Mouse (Mus musculus): ENCODE data around the gene Robo2.

Robo2 gene

DNA sequence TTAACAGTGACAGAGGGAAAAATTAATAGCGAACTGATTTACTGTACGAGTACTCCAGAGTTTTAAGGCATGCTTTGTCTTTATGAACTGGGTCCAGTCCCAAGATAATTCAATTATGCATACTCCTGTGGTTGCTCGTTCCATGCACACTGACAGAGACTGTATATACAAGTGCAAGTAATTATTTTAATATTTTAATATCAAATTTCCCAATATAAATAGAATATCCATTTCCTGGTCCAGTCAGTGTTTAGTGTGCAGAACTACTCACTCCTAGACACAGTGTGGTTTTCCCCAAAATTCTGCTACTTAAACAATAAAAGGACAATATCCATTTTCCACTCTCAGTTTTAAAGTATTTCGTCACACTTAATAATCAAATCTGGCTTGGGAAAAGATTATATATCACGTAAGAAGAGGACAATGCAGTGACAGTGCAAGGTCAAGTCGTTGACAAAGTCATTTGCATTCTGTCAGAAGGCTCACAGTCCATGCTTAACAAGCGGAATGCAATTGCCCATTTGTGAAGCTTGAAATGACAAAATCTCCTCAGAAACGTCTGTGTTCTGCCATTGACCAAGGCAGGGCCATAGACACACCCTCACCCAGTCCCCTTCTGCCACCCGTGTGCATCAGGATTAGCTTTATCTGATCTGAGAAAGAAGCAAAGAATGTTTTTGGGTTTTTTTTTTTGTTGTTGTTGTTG lies 89.8 kb downstream of the Robo2 start:
- in situ Hi-C loops (cut with MseI, MboI): no loop called here

DNA sequence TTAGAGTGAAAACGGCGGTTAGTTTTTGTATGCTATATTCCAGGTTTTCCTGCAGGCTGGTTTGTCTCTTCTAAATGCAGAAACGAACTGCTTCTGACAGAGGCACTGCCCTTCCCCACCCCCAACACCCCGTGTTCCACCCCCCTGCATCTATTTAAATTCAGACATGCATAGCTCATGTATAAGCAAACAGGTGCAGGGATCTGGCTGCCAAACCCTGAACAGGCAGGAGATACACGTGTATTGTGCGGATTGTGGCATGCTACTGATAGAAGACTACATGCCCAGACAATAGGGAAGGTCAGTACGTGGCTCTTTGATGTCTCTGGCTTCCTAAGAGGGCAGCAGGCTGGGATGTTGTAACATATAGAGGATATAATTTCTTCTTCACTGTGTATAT lies 95.5 kb downstream of the Robo2 start:
- in situ Hi-C loops (cut with MseI, MboI): no loop called here

DNA sequence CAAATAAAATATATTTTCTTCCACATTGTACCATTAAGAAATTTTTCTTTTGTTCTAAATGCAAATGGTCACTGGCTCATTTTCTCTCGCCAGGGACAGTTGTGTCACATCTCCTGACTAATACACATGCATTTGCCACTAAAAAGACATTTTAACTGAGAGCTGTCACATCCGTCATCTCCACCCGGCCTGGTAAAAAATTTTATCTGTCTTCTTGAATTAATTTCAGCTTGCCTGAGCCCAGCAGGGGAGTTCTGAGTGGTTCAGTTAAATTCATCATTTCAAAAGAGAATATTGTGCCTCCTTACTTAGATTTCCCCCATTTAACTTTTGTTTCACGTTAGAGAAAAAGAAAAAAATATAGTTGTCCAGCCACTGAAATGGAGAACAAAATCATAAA lies 98.4 kb downstream of the Robo2 start:
- in situ Hi-C loops (cut with MseI, MboI): no loop called here

DNA sequence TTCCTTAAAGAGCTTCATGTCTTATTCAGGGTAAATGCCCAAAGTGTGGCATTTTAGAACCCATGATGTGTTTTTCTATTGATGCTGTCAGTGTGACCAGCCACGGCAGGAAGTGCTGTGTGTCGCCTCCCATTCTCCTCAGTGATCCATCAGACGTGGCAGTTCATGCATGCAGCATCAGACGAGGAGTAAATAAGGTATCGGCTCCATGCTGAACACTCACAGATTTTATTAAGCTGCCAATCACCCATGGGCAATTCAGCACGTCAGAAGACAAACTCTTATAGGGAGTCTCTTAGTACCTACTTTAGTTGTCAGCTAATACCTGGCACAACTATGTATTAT lies 104.1 kb downstream of the Robo2 start:
- in situ Hi-C loops (cut with MseI, MboI): no loop called here

DNA sequence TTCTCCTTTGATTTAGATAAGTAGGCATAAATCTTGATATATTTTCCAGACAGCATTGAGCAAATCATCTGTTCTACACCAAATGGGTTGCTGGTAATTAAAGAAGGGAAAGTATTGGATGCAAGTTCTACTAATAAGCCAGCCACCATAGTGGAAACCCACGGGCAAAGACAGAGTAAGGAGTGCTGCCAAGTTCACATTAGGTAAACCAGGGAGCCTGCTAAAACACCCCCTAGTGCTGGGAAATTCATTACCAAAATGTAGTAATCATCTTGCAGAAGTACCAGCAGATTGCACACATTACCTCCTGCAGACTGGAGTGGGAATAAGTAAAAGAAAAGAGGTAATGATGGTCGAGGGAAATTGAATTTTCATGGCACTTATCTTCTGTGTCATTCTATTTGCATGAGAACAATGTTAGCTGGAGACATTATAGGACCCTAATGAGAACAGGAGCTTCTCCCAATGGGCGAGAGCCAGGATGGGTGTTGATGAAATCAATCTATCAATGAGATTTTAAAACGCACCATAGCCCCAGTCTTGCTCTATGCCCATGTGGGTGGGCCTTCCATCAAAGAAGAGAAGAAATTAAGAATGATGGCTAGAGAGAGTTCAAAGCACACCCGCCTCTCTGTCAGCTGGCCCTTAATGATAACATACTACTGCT lies 104.6 kb downstream of the Robo2 start:
- in situ Hi-C loops (cut with MseI, MboI): no loop called here

DNA sequence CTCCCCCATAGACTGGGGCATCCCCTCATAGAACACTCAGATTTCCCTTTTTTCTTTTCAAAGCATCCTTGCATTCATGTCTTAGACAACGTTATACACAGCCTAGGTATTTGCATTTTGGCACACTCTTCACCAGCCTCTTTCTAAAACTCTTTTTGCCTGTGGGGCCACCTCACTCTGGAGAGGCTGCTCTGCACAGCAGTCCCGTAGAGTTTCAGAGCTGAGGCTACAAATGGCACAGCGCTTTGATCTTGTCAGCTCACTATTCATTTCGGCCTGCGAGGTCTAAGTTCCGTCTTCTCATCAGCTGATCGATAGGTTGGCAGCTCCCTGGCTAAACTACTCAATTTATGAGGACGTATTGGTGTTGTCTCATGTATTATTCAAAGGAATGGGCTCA lies 123.7 kb downstream of the Robo2 start:
- in situ Hi-C loops (cut with MseI, MboI): no loop called here

DNA sequence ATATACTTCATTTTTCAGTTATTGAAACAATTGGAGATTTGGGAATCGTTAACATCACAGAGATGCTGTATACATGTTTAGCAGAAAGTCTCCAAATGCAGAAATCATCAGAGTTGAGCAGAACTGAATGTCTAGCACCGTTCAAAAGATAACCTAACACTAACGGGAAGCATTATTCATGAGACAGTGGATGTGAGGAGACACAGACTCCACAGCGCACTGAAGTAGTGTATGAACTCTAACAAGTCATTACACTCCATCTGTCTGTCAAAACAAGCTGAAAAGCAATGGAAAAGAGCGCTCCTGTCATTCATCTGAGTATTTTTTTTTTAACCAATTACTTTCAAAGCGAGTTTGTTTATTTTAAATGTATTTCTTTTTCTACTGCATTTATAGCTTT lies 129.1 kb downstream of the Robo2 start:
- in situ Hi-C loops (cut with MseI, MboI): no loop called here

DNA sequence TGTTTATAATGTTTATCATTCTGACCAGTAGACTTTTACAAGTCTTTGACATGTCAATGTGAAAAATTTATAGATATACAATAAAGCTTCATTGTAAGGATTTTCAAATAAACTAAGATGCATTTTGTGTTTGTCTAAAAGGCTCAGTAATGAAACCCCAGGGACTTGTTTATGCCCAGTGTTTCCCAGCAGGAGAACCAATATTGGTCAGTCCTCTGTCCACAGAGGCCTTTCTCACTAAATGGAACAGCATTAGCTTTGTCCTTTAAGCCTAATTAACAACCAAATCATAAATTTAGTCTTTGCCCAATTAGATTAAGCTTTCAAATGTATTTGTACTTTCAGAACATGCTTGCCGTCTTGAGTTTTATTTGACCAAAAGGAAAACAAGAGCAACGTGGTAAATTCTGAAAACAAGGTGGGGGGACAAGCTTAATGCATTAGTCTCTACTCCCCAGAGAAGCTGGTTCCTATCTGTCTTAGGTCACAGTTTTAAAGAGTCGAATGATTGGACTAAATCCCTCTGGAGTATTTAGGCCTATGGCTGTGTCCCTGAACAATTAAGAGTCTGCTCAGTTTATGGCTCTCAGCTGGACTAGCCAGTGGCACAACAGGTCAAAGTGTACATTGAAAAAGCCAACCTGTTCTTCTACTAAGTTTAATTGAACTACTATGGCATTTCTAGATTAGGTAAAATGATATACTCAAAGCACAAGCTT lies 134.6 kb downstream of the Robo2 start:
- in situ Hi-C loops (cut with MseI, MboI): no loop called here

DNA sequence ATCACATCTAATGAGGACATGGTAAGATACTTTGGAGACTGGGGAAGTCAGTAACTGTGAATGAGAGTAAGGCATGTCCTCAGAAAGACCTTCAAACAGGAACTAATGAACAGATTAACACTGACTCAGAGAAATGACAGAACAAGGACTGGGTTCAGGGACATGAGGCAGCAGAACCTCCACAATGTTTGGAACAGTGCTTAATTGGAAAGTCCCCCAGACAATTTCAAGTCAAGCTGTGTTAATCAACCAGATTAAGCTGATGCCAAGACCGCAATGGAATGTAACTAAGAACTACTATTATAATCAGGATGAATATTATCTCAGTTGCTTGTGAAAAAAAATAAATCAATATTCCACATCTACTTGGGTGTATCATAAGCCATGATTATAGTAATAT lies 137.0 kb downstream of the Robo2 start:
- in situ Hi-C loops (cut with MseI, MboI): no loop called here

DNA sequence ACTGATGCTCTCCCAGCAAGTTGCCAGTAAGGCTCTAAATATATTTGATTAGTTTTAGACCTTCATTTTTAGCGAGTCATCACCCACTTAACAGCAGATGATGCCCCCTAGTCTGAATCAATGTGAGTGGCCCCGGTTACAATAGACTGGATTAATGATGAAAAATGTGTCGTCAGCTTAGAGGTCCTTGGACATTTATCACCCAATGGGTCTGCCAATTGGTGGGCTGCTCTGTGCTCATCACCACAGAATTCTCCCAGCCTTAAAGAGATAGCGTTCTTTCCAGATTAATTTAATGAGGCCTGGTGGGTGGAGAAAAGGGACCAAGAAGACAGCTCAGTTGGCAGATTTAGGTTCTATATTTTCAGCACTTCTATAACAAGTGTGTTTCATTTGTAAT lies 138.6 kb downstream of the Robo2 start:
- in situ Hi-C loops (cut with MseI, MboI): no loop called here

DNA sequence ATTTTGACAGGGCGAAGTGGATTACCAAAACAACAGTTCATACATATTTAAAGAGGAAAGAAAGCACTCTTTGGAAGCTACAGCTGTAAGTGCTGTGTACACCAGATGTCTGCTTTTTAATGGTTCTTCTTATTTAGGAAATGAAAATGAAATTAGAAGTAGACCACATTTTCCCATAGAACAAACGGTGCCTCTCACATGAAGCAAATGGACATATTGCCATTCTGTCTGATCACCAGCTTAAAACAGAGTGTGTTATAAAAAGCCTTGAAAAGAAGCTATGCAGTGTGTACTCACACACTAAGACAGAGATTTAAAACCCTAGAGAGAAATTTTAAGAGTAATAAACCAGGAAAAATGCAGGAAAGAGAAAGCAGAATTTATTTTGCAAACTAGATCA lies 153.4 kb downstream of the Robo2 start:
- in situ Hi-C loops (cut with MseI, MboI): no loop called here

DNA sequence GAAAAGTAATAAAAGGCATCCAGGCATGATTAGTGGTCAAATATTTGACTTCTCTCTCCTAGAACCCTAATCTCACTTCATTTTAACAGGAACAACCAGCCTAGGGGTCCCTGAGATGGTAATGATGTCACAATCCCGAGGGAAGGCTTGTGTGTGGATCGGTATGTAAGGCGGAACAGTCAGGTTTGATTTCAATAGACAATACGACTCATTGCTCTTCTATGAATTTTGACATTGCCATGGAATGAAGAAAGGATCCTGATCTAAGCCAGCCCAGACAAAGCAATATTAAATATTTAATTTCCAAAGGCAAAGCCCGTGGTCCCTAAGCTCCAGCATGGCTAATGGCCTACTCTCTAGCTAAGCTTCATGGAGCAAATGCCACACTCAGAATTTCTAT lies 167.2 kb downstream of the Robo2 start:
- in situ Hi-C loops (cut with MseI, MboI): loop anchor here in 1 of 2 experiments (25.0 kb wide), 1 partner anchor 393 kb away; no protein-coding TSS in a partner anchor

DNA sequence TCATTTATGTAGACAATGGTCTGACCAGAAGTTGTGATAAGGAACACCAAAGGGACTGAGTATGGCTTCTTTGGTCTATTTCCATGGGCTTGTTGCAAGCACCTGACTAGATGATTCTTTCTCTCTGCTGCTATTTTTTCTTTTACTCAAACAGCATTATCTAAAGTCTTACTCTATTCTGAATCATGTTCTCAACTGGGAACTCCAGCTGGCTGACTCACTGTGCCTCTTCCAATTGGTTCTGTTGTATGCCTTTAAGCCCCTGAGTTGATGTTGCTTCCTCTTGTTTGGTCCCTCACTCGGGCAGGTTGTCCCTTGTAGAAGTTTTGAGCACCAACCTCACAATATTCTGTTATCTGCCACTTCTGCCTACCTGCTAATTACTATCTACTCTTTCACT lies 170.1 kb downstream of the Robo2 start:
- in situ Hi-C loops (cut with MseI, MboI): loop anchor here in 1 of 2 experiments (25.0 kb wide), 1 partner anchor 396 kb away; no protein-coding TSS in a partner anchor

DNA sequence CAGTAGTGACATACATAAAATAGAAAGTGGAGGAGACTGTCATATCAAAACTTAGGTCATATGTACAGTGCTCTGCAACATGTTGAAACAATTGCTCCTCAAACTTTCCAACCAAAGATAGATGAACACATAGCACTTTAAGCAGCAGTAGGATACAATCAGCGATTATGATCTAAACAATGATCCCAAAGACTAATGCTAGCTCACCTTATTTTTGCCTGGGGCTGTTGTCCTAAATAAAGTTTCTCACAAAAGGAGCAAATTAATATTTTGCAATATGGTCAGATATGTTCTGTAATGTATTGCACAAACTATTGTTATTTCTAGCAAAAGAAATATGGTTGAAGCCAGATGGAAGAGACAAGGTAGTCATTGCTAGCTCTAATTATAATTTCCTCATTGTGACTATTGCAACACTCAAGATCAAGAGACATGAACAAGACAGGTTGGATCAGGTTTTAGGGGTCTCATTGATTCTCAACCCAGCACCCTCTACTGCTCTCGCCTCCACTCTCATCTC lies 174.2 kb downstream of the Robo2 start:
- in situ Hi-C loops (cut with MseI, MboI): loop anchor here in 1 of 2 experiments (25.0 kb wide), 1 partner anchor 400 kb away; no protein-coding TSS in a partner anchor

DNA sequence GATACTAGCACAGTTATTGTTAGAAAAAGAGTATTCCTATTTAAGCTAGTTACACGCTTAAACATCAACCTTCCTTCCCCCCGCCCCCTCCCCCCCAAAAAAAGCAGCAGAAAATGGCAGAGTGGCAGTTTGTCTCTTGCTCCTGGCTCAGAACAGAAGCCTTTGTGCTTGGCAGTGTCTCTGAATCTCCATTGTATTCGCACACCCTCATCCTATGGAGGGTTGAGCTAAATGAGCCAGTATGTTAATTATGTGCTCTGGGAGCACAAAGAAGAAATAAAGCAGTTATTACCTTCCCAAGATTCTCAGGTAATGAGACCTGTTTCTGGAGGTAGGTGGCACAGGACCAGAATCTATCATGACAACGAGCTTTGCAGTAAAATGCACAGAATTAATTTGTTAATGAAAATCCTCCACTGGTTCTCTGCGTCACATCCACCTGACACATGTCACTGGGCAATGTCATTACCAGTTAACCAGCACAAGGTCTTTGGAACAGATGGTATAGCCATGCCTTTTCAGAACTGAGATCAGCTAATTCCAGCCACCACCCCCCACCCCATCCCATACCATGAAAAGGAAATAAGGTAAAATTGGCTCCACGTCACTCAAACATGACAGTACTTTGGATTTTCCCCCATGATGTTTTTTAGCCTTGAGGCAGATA lies 177.1 kb downstream of the Robo2 start:
- in situ Hi-C loops (cut with MseI, MboI): loop anchor here in 1 of 2 experiments (25.0 kb wide), 1 partner anchor 403 kb away; no protein-coding TSS in a partner anchor

DNA sequence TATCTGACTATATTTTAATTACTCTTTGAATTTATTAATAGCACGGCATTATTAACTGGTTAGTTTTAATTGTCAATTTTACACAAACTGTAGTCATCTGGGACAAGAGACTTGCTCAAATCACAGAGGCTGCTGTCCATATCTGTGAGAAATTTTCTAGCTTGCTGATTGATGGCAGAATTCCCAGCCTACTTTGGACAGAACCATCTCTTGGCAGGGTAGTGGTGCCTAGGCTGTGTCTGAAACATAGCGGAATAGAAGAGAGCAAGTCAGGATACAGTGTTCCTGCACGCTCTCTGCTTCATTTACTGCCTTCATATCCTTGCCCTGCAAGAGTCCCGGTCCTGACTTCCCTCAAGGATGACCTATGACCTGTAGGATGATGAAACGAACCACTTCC lies 178.0 kb downstream of the Robo2 start:
- in situ Hi-C loops (cut with MseI, MboI): loop anchor here in 1 of 2 experiments (25.0 kb wide), 1 partner anchor 404 kb away; no protein-coding TSS in a partner anchor

DNA sequence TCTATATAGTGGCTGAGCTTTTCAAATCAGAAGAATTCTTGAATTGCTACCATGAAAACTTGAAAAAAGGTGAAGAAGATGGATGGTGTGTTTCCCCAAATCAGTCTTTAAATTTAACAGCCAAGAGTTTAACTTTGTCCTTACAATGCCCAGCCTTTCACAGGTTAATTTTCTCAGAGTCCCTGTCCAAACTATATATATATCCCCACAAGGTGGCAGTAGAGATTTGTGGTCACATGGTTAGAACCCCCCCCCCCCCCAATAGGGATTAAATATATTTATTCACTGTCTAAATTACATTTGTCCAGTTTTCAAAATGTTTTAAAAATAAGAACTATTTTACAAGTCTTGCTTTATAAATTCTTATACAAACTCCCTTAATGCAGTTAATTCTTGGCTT lies 184.3 kb downstream of the Robo2 start:
- in situ Hi-C loops (cut with MseI, MboI): loop anchor here in 1 of 2 experiments (25.0 kb wide), 1 partner anchor 410 kb away; no protein-coding TSS in a partner anchor

DNA sequence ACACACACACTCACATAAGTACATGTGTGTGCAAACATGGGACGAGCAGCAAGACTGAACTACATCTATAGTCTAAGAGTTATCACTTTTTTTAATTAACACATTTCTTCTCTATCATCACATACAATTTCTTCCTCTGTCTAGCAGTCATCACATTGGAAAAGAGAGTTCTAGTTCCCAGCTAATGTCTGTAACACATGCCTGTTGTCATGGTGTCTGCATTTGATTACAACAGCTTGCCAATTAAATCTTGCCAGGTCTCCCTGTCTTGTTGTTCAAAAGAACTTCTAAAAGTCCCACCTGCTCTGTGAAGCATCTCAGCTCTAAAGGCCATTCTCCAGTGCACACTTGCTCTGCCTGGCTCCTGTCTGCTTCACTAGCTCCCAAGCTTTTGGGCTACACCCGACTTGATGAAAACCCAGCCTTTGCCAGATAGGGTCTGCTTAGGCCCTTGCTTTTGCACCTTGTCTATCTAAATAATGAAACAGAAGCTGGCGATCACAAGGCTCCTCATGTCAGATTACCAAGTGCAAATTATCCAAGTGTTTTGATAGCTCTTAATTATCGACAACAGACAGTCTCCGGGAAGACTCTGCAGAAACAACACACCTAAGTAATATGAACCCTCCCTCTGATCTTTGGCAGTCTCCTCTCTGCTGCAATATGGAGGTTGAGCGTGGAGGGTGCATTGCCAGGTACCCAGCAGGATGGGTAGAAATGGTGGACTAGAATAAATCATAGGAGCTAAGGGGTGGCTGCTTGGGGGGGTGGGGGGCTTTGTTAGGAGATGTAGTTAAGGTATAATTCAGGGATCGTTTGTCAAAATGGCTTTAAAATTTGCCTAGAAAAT lies 186.0 kb downstream of the Robo2 start:
- in situ Hi-C loops (cut with MseI, MboI): loop anchor here in 1 of 2 experiments (25.0 kb wide), 1 partner anchor 412 kb away; no protein-coding TSS in a partner anchor

DNA sequence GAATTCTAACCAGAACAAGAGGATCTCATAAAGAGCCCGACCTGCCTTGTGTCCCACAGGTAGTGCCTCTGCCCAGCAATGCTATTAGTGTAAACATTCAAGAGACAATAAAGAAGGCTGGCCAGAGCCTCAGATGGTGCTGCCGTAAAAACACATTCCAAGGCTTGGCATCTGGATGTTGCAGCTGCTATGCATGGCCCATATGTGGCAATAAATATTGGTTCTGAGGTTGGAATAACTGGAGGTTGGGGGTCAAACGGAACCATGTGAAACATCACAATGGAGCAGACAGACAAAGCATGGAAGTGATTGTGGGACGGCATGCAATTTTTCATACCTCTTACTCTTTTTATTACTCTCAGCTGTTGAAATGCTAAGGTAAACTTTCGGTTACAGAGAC lies 189.1 kb downstream of the Robo2 start:
- in situ Hi-C loops (cut with MseI, MboI): no loop called here

DNA sequence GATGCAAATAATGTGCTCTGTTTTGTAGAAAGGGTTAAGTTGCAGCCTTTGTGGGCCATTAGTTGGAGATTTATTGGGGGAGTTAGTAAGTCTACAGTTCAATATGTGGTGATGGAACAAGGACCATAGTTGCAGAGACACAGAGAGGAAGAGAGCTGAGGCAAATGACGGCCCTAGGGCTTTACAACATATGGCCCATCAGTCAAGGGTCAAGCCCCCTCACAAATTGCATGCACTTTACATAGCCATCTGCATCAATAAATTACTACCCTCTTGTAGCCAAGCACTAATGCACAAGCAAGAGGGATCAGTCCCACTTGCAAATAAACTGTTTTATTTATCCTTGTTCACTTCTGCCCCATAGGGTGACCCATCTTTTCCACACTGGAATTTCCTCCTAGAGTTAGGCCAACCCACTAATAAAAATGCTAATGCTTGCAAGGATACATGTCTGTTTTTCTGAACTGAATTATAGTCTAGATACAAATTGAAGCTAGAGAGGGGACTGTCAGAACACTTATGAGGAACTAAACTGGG lies 194.7 kb downstream of the Robo2 start:
- in situ Hi-C loops (cut with MseI, MboI): no loop called here

Data from mouse trophoblast stem cell (cell line).